Mouse (Mus musculus) heart, embryonic 14.5 days (tissue): ENCODE data around the gene Sh3gl3. TPM values are rescaled to one million over a fixed set of nuclear protein-coding genes. Genes with fewer than 3 reads are reported as not detected.
"Not testable (repeated sequence)": the region's sequence is repeated elsewhere in the genome, so short reads cannot be mapped to it uniquely, and the experiment has no call there.

Experiments used
- ATAC-seq: fragments of 200-750 bp; cut with Nextera tagmentation; 2 replicates; pipeline ENCODE4 v1.8.0; 2017; ENCODE audit warnings: low read depth, moderate TSS enrichment; ENCODE audit not compliant: insufficient number of reproducible peaks, insufficient read depth, low FRiP score
- H3K27ac ChIP-seq, 2 experiments: fragments of 200-500 bp in 1 of 2; fragments of 300-500 bp in 1 of 2; sonication (generic) in 1 of 2; replicated peaks in 1 of 2; 2 replicates each; pipeline ENCODE4 v1.5.1; 2012 to 2014; ENCODE audit warnings: low read depth in 2 of 2, low read length in 2 of 2, control low read depth in 1 of 2, mild to moderate bottlenecking in 1 of 2, mixed read lengths in 1 of 2; ENCODE audit not compliant: control insufficient read depth in 1 of 2, insufficient read depth in 1 of 2
- H3K27me3 ChIP-seq: fragments of 300-500 bp; sonication (generic); 2 replicates; pipeline ENCODE4 v1.6.1; 2014; ENCODE audit warnings: mild to moderate bottlenecking, low read length, control low read depth; ENCODE audit not compliant: control insufficient read depth, insufficient read depth
- H3K36me3 ChIP-seq: fragments of 300-500 bp; sonication (generic); 2 replicates; pipeline ENCODE4 v1.6.1; 2014; ENCODE audit warnings: mild to moderate bottlenecking, control low read depth, low read length, mixed read lengths; ENCODE audit not compliant: control insufficient read depth, insufficient read depth
- H3K4me1 ChIP-seq, 2 experiments: fragments of 200-500 bp in 1 of 2; fragments of 300-500 bp in 1 of 2; sonication (generic) in 1 of 2; 2 replicates each; pipeline ENCODE4 v1.6.1; 2012 to 2014; ENCODE audit warnings: low read length in 2 of 2, control low read depth in 1 of 2, mixed read lengths in 1 of 2; ENCODE audit not compliant: control insufficient read depth in 2 of 2, insufficient read depth in 2 of 2
- H3K4me2 ChIP-seq: fragments of 300-500 bp; sonication (generic); 2 replicates; pipeline ENCODE4 v1.6.1; 2014; ENCODE audit warnings: mild to moderate bottlenecking, low read length
- H3K4me3 ChIP-seq, 2 experiments: fragments of 200-500 bp in 1 of 2; fragments of 300-500 bp in 1 of 2; sonication (generic) in 1 of 2; 2 replicates each; pipeline ENCODE4 v1.5.1; 2012 to 2014; ENCODE audit warnings: low read length in 2 of 2, mild to moderate bottlenecking in 2 of 2, control low read depth in 1 of 2, low read depth in 1 of 2, moderate library complexity in 1 of 2; ENCODE audit not compliant: control insufficient read depth in 1 of 2, insufficient read depth in 1 of 2
- H3K9ac ChIP-seq: fragments of 300-500 bp; sonication (generic); 2 replicates; pipeline ENCODE4 v1.6.1; 2014; ENCODE audit warnings: mild to moderate bottlenecking, low read length
- H3K9me3 ChIP-seq: fragments of 300-500 bp; sonication (generic); 2 replicates; pipeline ENCODE4 v1.6.1; 2016; ENCODE audit warnings: low read length, control low read depth; ENCODE audit not compliant: control insufficient read depth
- WGBS: fragments of 180-500 bp; shearing (Covaris S2); extraction: QIAGEN DNeasy Blood & Tissue Kit; methylation state at CpG from one replicate; pipeline ENCODE4 v1.1.7; 2014; 5-methylcytosine and 5-hydroxymethylcytosine counted together
- polyA plus RNA-seq: library from polyadenylated mRNA; unstranded; fragments of >200 nt; fragmentation: Nextera tagmentation; extraction: Ambion mirVana; gene quantifications from 2 replicates; pipeline ENCODE4 v1.2.1, GENCODE M21; 2014

Sh3gl3 gene
- polyA plus RNA-seq, 1 experiment from 2014 or later, result 7.5 TPM

DNA sequence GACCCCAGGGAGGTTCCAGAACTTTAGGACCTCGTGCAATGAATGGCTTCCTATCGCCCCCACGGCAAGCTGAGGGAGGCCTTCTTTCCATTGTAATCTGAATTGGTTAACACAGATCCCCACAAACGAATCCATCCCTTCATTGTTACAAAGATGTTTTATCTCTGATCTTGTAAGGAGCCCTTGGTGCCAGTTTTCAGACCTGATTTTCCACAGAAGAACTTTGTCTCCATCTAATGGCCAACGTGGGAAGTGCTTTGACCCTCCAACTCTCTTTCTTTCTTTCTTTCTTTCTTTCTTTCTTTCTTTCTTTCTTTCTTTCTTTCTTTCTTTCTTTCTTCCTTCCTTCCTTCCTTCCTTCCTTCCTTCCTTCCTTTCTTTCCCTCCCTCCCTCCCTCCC is 99.2 kb downstream of the Sh3gl3 start:
- H3K9me3 ChIP-seq, H3K9ac ChIP-seq, H3K4me2 ChIP-seq, H3K27ac ChIP-seq, ATAC-seq, H3K27me3 ChIP-seq, H3K36me3 ChIP-seq, H3K4me3 ChIP-seq: not testable (repeated sequence)
- H3K4me1 ChIP-seq, result peaks cover 9 to 10% of the 10 kb centered on the region in 2 experiments; a peak in 3 of 4 replicates
- WGBS, result 25% methylated on average over 5 of the region's 5 CpGs

DNA sequence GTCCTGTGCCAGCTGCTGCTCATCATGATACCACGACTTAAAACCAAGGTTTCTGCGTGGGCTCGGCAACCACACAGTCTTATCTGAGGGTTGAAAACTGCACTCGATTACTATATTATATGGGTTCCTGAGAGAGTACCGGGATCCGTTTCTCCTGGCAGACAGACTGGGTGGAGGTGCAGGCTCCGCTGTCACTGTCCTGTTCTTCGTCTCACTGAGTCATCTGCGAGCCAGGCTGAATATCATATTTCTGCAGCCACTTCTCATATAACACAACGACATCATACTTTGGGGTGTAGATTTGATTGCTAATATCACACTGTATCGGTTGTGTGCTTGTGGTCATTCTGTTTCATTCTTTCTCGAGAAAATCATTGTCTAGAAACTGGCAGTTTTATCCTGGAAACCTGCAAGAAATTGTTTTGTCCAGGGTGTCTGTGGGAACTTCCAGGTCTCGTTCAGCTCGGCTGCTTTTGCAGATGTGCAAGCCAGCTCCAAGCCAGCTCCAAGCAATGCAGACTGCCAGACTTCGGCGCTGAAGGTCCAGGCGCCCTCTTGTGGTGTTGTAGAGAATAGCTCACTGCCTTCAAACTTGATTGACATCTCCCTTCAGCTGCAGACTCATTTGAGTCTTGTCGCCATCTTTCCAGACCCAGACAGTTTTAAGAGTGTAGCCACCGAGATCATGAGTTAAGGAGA is 100.5 kb downstream of the Sh3gl3 start:
- no peak for ATAC-seq
- WGBS, result 39% methylated on average over 19 of the region's 19 CpGs
- H3K4me1 ChIP-seq, result peaks cover 9 to 10% of the 10 kb centered on the region in 2 experiments; a peak in 3 of 4 replicates
- no peaks in the 10 kb centered on the region for H3K27me3 ChIP-seq
- H3K4me2 ChIP-seq, result no peak overlapping the region
- H3K4me3 ChIP-seq, result no peak overlapping the region
- no peak overlapping the region for H3K27ac ChIP-seq
- no peaks in the 10 kb centered on the region for H3K9me3 ChIP-seq
- no peaks in the 10 kb centered on the region for H3K36me3 ChIP-seq
- no peak overlapping the region for H3K9ac ChIP-seq

DNA sequence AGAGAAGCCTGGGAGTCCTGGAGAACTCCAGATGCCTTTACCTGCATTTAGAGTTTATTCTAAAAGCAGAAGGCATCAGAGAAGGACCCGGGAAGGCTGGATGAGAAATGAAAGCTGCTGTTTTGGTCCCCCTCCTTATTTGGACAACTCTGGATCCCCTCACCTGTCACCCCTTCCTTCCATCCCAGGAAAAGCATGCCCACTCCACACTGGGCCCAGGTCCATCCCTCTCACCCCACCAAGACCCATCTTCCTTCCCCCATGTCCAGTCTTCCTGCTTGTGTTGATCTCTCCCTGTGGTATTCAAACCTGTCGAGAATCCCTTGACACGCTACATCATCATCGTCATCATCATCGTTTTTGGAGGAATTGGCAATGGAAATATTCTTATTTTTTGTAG is 101.3 kb downstream of the Sh3gl3 start:
- no peak overlapping the region for H3K27ac ChIP-seq
- peaks cover 9 to 10% of the 10 kb centered on the region in 2 experiments; a peak in 3 of 4 replicates for H3K4me1 ChIP-seq
- H3K36me3 ChIP-seq, result no peaks in the 10 kb centered on the region
- no peak overlapping the region for H3K4me2 ChIP-seq
- no peak for ATAC-seq
- WGBS, result 86% methylated on average over 5 of the region's 5 CpGs
- H3K4me3 ChIP-seq, result no peak overlapping the region
- no peaks in the 10 kb centered on the region for H3K9me3 ChIP-seq
- no peaks in the 10 kb centered on the region for H3K27me3 ChIP-seq
- H3K9ac ChIP-seq, result no peak overlapping the region

DNA sequence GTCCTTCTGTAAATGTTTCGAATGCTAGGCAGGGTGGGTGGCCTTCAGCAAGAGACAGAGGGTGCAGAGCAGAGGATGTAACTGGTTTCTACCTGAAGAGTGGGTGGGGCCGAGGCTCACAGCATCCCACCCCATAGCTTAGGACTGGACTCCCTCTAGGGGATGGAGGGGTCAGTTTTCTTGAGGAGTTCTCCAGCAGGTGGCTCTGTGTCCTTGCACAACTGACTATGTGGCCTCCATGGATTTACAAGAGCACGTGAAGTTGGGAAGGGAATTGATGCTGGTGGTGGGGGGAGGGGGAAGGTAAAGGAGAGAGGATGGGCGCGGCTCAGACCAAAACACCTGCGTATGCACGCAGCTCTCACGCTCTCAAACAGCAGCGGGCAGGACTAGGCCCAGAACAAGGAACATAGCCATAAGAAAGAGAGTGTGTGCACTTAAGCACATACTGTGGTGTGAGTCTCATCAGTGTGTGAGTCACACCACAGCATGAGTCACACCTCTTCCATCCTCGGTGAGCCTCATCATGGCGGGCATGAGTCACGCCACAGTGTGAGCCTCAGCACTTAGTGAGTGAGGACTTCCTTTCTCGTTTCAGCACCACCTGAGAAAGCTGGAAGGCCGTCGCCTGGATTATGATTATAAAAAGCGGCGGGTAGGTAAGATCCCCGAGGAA is 102.0 kb downstream of the Sh3gl3 start:
- Histone ChIP-seq H3K9me3 (no peaks in the 10 kb centered on the region), H3K9ac (no peak overlapping the region), H3K4me3 (no peak overlapping the region), H3K27me3 (no peaks in the 10 kb centered on the region), H3K27ac (no peak overlapping the region), H3K36me3 (no peaks in the 10 kb centered on the region), H3K4me2 (no peak overlapping the region), H3K4me1 (peaks cover 9 to 10% of the 10 kb centered on the region in 2 experiments; a peak in 3 of 4 replicates)
- 62% methylated on average over 18 of the region's 18 CpGs for WGBS
- no peak for ATAC-seq

DNA sequence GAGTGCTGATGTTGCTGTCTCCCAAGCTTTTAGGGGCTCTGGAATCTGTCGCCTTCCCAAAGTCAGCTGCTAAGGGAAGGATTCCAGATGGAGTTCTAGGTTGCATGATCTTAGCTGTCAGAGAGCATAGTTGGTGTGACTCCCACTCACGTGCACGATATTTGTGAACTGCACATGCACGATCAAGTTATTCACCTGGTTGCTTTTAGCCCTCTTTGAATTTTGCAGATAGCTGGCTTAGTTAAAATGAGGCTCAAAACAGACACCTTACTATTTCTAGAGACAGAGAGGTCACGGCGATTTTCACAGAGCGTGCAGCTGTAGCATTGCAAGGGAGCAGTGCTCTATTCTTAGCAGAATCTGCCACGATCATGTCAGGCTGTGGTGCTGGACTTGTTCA is 108.4 kb downstream of the Sh3gl3 start:
- no peak overlapping the region for H3K27ac ChIP-seq
- ATAC-seq, result no peak
- H3K4me3 ChIP-seq, result no peak overlapping the region
- 44% methylated on average over 8 of the region's 8 CpGs for WGBS
- H3K36me3 ChIP-seq, result no peaks in the 10 kb centered on the region
- H3K4me2 ChIP-seq, result no peak overlapping the region
- no peaks in the 10 kb centered on the region for H3K9me3 ChIP-seq
- no peak overlapping the region for H3K9ac ChIP-seq
- peaks cover 8 to 10% of the 10 kb centered on the region in 2 experiments for H3K4me1 ChIP-seq
- H3K27me3 ChIP-seq, result no peaks in the 10 kb centered on the region

DNA sequence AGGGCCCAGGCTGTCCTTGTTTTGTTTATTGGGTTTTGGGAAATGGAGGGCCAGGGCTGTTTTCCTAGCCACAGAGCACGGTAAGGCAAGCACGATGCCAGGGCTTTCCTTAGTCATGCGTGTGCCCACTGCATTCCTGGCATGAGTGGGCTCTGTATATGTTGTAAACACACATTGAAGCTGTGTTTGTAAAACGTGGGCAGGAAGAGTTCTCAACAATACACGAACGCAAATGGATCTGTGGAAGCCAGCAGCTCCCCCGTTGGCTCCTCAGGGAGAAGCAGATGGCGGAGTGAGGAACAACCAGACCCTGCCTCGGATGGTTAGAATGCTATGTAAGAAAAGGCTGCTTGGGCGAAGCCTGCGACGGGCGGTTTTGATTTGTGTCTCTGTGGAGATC is 108.8 kb downstream of the Sh3gl3 start:
- H3K36me3 ChIP-seq, result no peaks in the 10 kb centered on the region
- H3K4me1 ChIP-seq, result peaks cover 7 to 9% of the 10 kb centered on the region in 2 experiments
- ATAC-seq, result no peak
- no peak overlapping the region for H3K4me3 ChIP-seq
- 80% methylated on average over 13 of the region's 13 CpGs for WGBS
- H3K27me3 ChIP-seq, result no peaks in the 10 kb centered on the region
- H3K4me2 ChIP-seq, result no peak overlapping the region
- H3K9me3 ChIP-seq, result peaks cover 3% of the 10 kb centered on the region; the same call in 1 of the 2 replicates
- H3K9ac ChIP-seq, result no peak overlapping the region
- H3K27ac ChIP-seq, result no peak overlapping the region

DNA sequence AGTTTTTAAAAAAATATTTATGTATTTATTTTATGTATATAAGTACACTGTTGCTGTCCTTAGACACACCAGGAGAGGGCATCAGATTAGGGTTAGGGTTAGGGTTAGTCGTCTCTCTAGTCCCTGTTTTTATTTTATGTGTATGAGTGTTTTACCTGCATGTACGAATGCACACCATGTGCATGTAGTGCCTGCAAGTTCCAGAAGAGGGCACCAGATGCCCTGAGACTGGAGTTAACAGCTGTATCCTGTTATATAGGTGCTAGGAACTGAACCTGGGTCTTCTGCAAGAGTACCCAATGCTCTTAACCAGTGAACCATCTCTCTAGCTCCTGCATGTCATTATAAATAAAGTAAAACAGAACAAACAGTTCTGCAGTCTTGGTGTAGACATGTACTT is 113.6 kb downstream of the Sh3gl3 start:
- Histone ChIP-seq H3K9ac (no peak overlapping the region), H3K27me3 (no peaks in the 10 kb centered on the region), H3K4me1 (peaks cover 1 to 4% of the 10 kb centered on the region in 2 experiments; a peak in 3 of 4 replicates), H3K4me3 (no peak overlapping the region), H3K27ac (no peak overlapping the region), H3K9me3 (peaks cover 6% of the 10 kb centered on the region; the same call in 1 of the 2 replicates), H3K36me3 (no peaks in the 10 kb centered on the region), H3K4me2 (no peak overlapping the region)
- no peak for ATAC-seq
- 91% methylated on average over 2 of the region's 2 CpGs for WGBS
